Mouse (Mus musculus): ENCODE measurements at regions not wholly inside any gene's neighbourhood (a gene's known extent, or its start where the extent isn't known, plus 50 kb on each side); places are given as distances from the start of the nearest gene placed in this dataset.
"Not testable (repeated sequence)": the region's sequence is repeated elsewhere in the genome, so short reads cannot be mapped to it uniquely, and the experiment has no call there.

- Histone ChIP-seq H3K27ac (ENCODE audit: low read depth, low read length) (no peak overlapping the region), H3K36me3 (ENCODE audit: control insufficient read depth, insufficient read depth, low read length) (no peaks in the 10 kb centered on the region), H3K4me3 (ENCODE audit: low read depth, low read length) (no peak overlapping the region), H3K4me2 (ENCODE audit: low read depth) (no peak overlapping the region), H3K9me3 (ENCODE audit: control insufficient read depth, low read length) (no peaks in the 10 kb centered on the region), H3K4me1 (ENCODE audit: control insufficient read depth, insufficient read depth, low read length) (no peaks in the 10 kb centered on the region), H3K27me3 (ENCODE audit: control insufficient read depth, insufficient read depth, low read length) (no peaks in the 10 kb centered on the region), H3K9ac (ENCODE audit: low read length) (no peak overlapping the region)
- no peak for DNase-seq (ENCODE audit: low spot score)
- WGBS: 66% methylated on average over 2 of the region's 2 CpGs
- ATAC-seq (ENCODE audit: insufficient read depth, low FRiP score, low TSS enrichment): no peak
Observed at GRCm38 (mm10) chr11:22573166-22573565, 61.3 kb downstream of the Tmem17 start.

GRCm38 (mm10) chr11:22573802-22574201, 61.9 kb downstream of the Tmem17 start:
- no peak for ATAC-seq (ENCODE audit: insufficient read depth, low FRiP score, low TSS enrichment)
- WGBS: 80% methylated on average over 3 of the region's 3 CpGs

GRCm38 (mm10) chr11:22574506-22574905, 62.6 kb downstream of the Tmem17 start:
- no peaks in the 10 kb centered on the region for H3K4me1 ChIP-seq (ENCODE audit: control insufficient read depth, insufficient read depth, low read length)
- H3K9ac ChIP-seq (ENCODE audit: low read length): no peak overlapping the region
- no peak for ATAC-seq (ENCODE audit: insufficient read depth, low FRiP score, low TSS enrichment)
- H3K4me2 ChIP-seq (ENCODE audit: low read depth): no peak overlapping the region
- no peak overlapping the region for H3K4me3 ChIP-seq (ENCODE audit: low read depth, low read length)
- DNase-seq (ENCODE audit: low spot score): no peak
- H3K36me3 ChIP-seq (ENCODE audit: control insufficient read depth, insufficient read depth, low read length): no peaks in the 10 kb centered on the region
- no peaks in the 10 kb centered on the region for H3K27me3 ChIP-seq (ENCODE audit: control insufficient read depth, insufficient read depth, low read length)
- H3K9me3 ChIP-seq (ENCODE audit: control insufficient read depth, low read length): no peaks in the 10 kb centered on the region
- H3K27ac ChIP-seq (ENCODE audit: low read depth, low read length): no peak overlapping the region
- 93% methylated on average over 2 of the region's 2 CpGs for WGBS

More at GRCm38 (mm10) chr11:22573802-22574201, 61.9 kb downstream of the Tmem17 start:
- H3K4me2 ChIP-seq (ENCODE audit: low read depth): no peak overlapping the region
- no peaks in the 10 kb centered on the region for H3K4me1 ChIP-seq (ENCODE audit: control insufficient read depth, insufficient read depth, low read length)
- H3K4me3 ChIP-seq (ENCODE audit: low read depth, low read length): no peak overlapping the region
- H3K27me3 ChIP-seq (ENCODE audit: control insufficient read depth, insufficient read depth, low read length): no peaks in the 10 kb centered on the region
- H3K9ac ChIP-seq (ENCODE audit: low read length): no peak overlapping the region
- no peaks in the 10 kb centered on the region for H3K9me3 ChIP-seq (ENCODE audit: control insufficient read depth, low read length)
- H3K27ac ChIP-seq (ENCODE audit: low read depth, low read length): no peak overlapping the region
- no peak for DNase-seq (ENCODE audit: low spot score)
- H3K36me3 ChIP-seq (ENCODE audit: control insufficient read depth, insufficient read depth, low read length): no peaks in the 10 kb centered on the region

- peak; percentile 70 for ATAC-seq (ENCODE audit: insufficient read depth, low FRiP score, low TSS enrichment)
- Histone ChIP-seq H3K9ac (ENCODE audit: low read length) (no peak overlapping the region), H3K4me1 (ENCODE audit: control insufficient read depth, insufficient read depth, low read length) (peaks cover 10% of the 10 kb centered on the region), H3K4me2 (ENCODE audit: low read depth) (no peak overlapping the region; the same call in 1 of the 2 replicates), H3K9me3 (ENCODE audit: control insufficient read depth, low read length) (no peaks in the 10 kb centered on the region), H3K36me3 (ENCODE audit: control insufficient read depth, insufficient read depth, low read length) (no peaks in the 10 kb centered on the region), H3K27ac (ENCODE audit: low read depth, low read length) (peak overlapping the region; percentile 42; the same call in 1 of the 2 replicates), H3K27me3 (ENCODE audit: control insufficient read depth, insufficient read depth, low read length) (no peaks in the 10 kb centered on the region), H3K4me3 (ENCODE audit: low read depth, low read length) (0 out of 2 replicates have a peak overlapping the region, but pooled peaks have one; percentile 12)
- 27% methylated on average over 5 of the region's 5 CpGs for WGBS
- DNase-seq (ENCODE audit: low spot score): no peak
Observed at GRCm38 (mm10) chr11:22584100-22584487, 72.2 kb downstream of the Tmem17 start.

GRCm38 (mm10) chr11:22584488-22585158, 72.7 kb downstream of the Tmem17 start:
- 12% methylated on average over 14 of the region's 14 CpGs for WGBS
- Histone ChIP-seq H3K9me3 (ENCODE audit: control insufficient read depth, low read length) (no peaks in the 10 kb centered on the region), H3K4me1 (ENCODE audit: control insufficient read depth, insufficient read depth, low read length) (peaks cover 10% of the 10 kb centered on the region), H3K36me3 (ENCODE audit: control insufficient read depth, insufficient read depth, low read length) (no peaks in the 10 kb centered on the region), H3K9ac (ENCODE audit: low read length) (peak overlapping the region; percentile 44), H3K27me3 (ENCODE audit: control insufficient read depth, insufficient read depth, low read length) (no peaks in the 10 kb centered on the region), H3K4me2 (ENCODE audit: low read depth) (peak overlapping the region; percentile 38), H3K27ac (ENCODE audit: low read depth, low read length) (peak overlapping the region; percentile 42; the same call in 1 of the 2 replicates), H3K4me3 (ENCODE audit: low read depth, low read length) (0 out of 2 replicates have a peak overlapping the region, but pooled peaks have one; percentile 12)
- ATAC-seq (ENCODE audit: insufficient read depth, low FRiP score, low TSS enrichment) (peak; percentile 88), DNase-seq (ENCODE audit: low spot score) (peak; percentile 62)

GRCm38 (mm10) chr11:22587691-22588241, 75.9 kb downstream of the Tmem17 start:
- Histone ChIP-seq H3K27me3 (ENCODE audit: control insufficient read depth, insufficient read depth, low read length) (no peaks in the 10 kb centered on the region), H3K4me2 (ENCODE audit: low read depth) (no peak overlapping the region), H3K9me3 (ENCODE audit: control insufficient read depth, low read length) (no peaks in the 10 kb centered on the region), H3K36me3 (ENCODE audit: control insufficient read depth, insufficient read depth, low read length) (no peaks in the 10 kb centered on the region), H3K4me3 (ENCODE audit: low read depth, low read length) (no peak overlapping the region), H3K9ac (ENCODE audit: low read length) (no peak overlapping the region), H3K27ac (ENCODE audit: low read depth, low read length) (no peak overlapping the region), H3K4me1 (ENCODE audit: control insufficient read depth, insufficient read depth, low read length) (peaks cover 10% of the 10 kb centered on the region)
- 63% methylated on average over 7 of the region's 7 CpGs for WGBS
- DNase-seq (ENCODE audit: low spot score) (no peak), ATAC-seq (ENCODE audit: insufficient read depth, low FRiP score, low TSS enrichment) (no peak)

GRCm38 (mm10) chr11:22588546-22588945, 76.7 kb downstream of the Tmem17 start:
- Histone ChIP-seq H3K9me3 (ENCODE audit: control insufficient read depth, low read length) (no peaks in the 10 kb centered on the region), H3K36me3 (ENCODE audit: control insufficient read depth, insufficient read depth, low read length) (no peaks in the 10 kb centered on the region), H3K4me3 (ENCODE audit: low read depth, low read length) (no peak overlapping the region), H3K27me3 (ENCODE audit: control insufficient read depth, insufficient read depth, low read length) (no peaks in the 10 kb centered on the region), H3K27ac (ENCODE audit: low read depth, low read length) (no peak overlapping the region), H3K9ac (ENCODE audit: low read length) (no peak overlapping the region), H3K4me2 (ENCODE audit: low read depth) (no peak overlapping the region), H3K4me1 (ENCODE audit: control insufficient read depth, insufficient read depth, low read length) (peaks cover 10% of the 10 kb centered on the region)
- WGBS: 57% methylated on average over 2 of the region's 2 CpGs
- DNase-seq (ENCODE audit: low spot score): no peak
- no peak for ATAC-seq (ENCODE audit: insufficient read depth, low FRiP score, low TSS enrichment)

GRCm38 (mm10) chr11:22589901-22590300, 78.0 kb downstream of the Tmem17 start:
- Histone ChIP-seq H3K4me1 (ENCODE audit: control insufficient read depth, insufficient read depth, low read length) (peaks cover 3% of the 10 kb centered on the region), H3K4me3 (ENCODE audit: low read depth, low read length) (no peak overlapping the region), H3K27ac (ENCODE audit: low read depth, low read length) (no peak overlapping the region), H3K27me3 (ENCODE audit: control insufficient read depth, insufficient read depth, low read length) (no peaks in the 10 kb centered on the region), H3K9ac (ENCODE audit: low read length) (no peak overlapping the region), H3K36me3 (ENCODE audit: control insufficient read depth, insufficient read depth, low read length) (no peaks in the 10 kb centered on the region), H3K4me2 (ENCODE audit: low read depth) (no peak overlapping the region), H3K9me3 (ENCODE audit: control insufficient read depth, low read length) (no peaks in the 10 kb centered on the region)
- 68% methylated on average over 2 of the region's 2 CpGs for WGBS
- DNase-seq (ENCODE audit: low spot score) (no peak), ATAC-seq (ENCODE audit: insufficient read depth, low FRiP score, low TSS enrichment) (no peak)

GRCm38 (mm10) chr11:22591050-22591449, 79.2 kb downstream of the Tmem17 start:
- H3K4me2 ChIP-seq (ENCODE audit: low read depth); H3K36me3 ChIP-seq (ENCODE audit: control insufficient read depth, insufficient read depth, low read length); H3K9me3 ChIP-seq (ENCODE audit: control insufficient read depth, low read length); H3K4me3 ChIP-seq (ENCODE audit: low read depth, low read length); H3K4me1 ChIP-seq (ENCODE audit: control insufficient read depth, insufficient read depth, low read length); H3K27ac ChIP-seq (ENCODE audit: low read depth, low read length); DNase-seq (ENCODE audit: low spot score); H3K9ac ChIP-seq (ENCODE audit: low read length); H3K27me3 ChIP-seq (ENCODE audit: control insufficient read depth, insufficient read depth, low read length); ATAC-seq (ENCODE audit: insufficient read depth, low FRiP score, low TSS enrichment): not testable (repeated sequence)
- 93% methylated on average over 14 of the region's 14 CpGs for WGBS
